Mouse (Mus musculus): ENCODE results near the gene Mpdu1. TPM values are rescaled to one million over a fixed set of nuclear protein-coding genes. Genes with fewer than 3 reads are reported as not detected.

Mpdu1 gene
- total and polyA plus RNA-seq, 3 experiments, result 110 to 210 (median 210) TPM

DNA sequence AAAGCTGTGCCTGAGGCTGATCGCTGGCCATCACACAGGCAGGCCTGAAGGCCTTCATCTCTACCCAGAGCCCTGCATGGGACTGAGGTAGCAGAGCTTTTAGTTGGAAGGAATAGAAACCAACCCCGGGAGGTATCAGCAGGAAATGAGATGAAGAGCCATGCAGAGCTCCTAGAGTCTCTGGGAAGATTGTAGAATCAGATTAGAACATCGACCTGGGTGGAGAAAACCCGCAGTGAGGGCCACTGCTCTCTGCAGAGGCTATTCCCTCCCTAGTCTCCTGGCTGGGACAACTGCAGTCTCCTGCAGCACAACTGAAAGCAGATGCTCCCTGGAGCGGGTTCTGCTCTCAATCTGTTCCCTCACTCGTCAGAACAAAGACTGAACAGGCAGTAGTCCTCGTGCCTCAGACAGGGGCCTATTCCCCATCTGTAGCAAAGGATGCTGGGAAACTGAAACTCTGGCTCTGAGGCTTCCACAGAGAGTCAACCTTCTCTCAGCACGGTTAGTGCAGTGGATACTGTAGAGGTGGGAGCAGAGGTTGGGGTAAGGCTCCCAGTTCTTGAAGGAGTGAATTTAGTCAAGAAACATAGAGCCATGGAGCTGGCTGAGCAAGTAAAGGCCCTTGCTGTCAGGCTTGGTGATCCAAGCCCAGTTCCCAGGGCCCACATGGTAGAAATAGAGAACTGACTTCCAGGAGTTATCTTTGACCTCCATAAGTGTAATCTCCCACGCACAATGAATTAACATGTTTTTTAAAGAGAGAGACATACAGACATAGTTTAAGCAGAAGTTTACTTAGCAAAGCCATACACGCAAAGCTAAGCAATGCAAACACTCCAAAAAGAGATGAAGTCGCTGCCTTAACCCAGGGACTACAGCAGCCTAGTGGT lies 47.4 kb upstream of the Mpdu1 start:
- no peak overlapping the region for H3K27ac ChIP-seq (ENCODE audit: insufficient read depth, low read depth)
- H3K9me3 ChIP-seq (replicated peaks; ENCODE audit: low read length), result no peaks in the 10 kb centered on the region
- no peak for DNase-seq (ENCODE audit: extremely low read depth)
- peaks cover 0 to 12% of the 10 kb centered on the region in 2 experiments; a peak in 1 of 4 replicates for H3K4me1 ChIP-seq (ENCODE audit: control insufficient read depth in 1 of 2, insufficient read depth in 2 of 2)
- TF ChIP-seq ZC3H11A (IDR thresholded peaks at IDR 0.05; ENCODE audit: low read depth, low read length) (no peak), ZNF384 (IDR thresholded peaks at IDR 0.05; ENCODE audit: low read depth, low read length) (no peak), SIN3A (IDR thresholded peaks at IDR 0.05; ENCODE audit: low read length) (no peak), GABPA (IDR thresholded peaks at IDR 0.05; ENCODE audit: insufficient replicate concordance, low read depth, low read length) (no peak), SMC3 (IDR thresholded peaks at IDR 0.05; ENCODE audit: low read depth, low read length) (no peak), ZMIZ1 (IDR thresholded peaks at IDR 0.05; ENCODE audit: low read depth, low read length) (no peak)
- H3K9ac ChIP-seq (ENCODE audit: insufficient read depth, low read depth), result no peak overlapping the region
- no peak overlapping the region for H3K4me2 ChIP-seq (ENCODE audit: insufficient read depth, low read depth, poor library complexity, severe bottlenecking)
- H3K36me3 ChIP-seq (replicated peaks in 1 of 2; ENCODE audit: control insufficient read depth in 1 of 2, insufficient read depth in 1 of 2, low read length in 1 of 2), result no peaks in the 10 kb centered on the region
- H3K4me3 ChIP-seq (replicated peaks in 1 of 3; ENCODE audit: low read depth in 2 of 3, low read length in 2 of 3, poor library complexity in 1 of 3), result no peak overlapping the region
- dilution Hi-C loops (cut with MboI; ENCODE audit: extremely low pct_ligation_motif_present, extremely low pct_unique_long_range_greater_than_20kb, low sequenced_read_pairs) (no loop called here), in situ Hi-C loops (cut with MboI; ENCODE audit: low pct_ligation_motif_present, low pct_unique_long_range_greater_than_20kb, low sequenced_read_pairs) (no loop called here)
- H3K79me2 ChIP-seq (replicated peaks; ENCODE audit: control insufficient read depth, extremely low read depth, insufficient read depth, poor library complexity, severe bottlenecking), result no peaks in the 10 kb centered on the region
- H3K27me3 ChIP-seq (replicated peaks), result no peaks in the 10 kb centered on the region

DNA sequence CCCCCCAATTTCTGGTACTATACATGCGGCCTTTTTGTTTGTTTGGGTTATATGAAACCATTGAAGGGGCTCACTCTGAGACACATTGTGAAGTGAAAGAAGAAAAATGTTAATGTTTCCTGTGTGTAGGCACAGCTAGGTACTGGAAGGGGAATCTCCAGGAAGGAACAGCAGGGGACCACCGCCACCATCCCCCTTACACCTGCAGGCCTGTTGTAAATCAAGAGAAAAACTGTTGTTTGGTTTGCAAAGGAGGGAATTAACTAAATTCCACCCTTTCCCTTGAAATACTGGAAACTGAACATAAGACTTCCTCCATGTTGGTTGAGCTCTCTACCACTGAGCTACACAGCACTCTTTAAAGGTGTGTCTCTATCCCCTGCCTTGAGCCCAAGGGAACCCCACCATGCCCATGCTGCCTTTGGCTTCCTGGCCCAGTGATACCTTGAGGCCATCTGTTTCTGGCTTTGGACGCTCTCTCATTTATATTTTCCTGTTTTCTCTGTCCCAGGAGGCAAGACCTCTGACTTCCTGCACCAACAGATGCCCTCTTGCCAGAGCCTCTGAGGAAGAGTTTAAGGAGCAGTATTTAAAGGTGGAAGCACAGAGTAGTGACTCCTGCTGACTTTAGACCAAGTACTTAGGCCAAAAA lies 46.3 kb upstream of the Mpdu1 start:
- no peak overlapping the region for H3K27ac ChIP-seq (ENCODE audit: insufficient read depth, low read depth)
- in situ Hi-C loops (cut with MboI; ENCODE audit: low pct_ligation_motif_present, low pct_unique_long_range_greater_than_20kb, low sequenced_read_pairs), result no loop called here
- no peak overlapping the region for H3K4me2 ChIP-seq (ENCODE audit: insufficient read depth, low read depth, poor library complexity, severe bottlenecking)
- dilution Hi-C loops (cut with MboI; ENCODE audit: extremely low pct_ligation_motif_present, extremely low pct_unique_long_range_greater_than_20kb, low sequenced_read_pairs), result no loop called here
- TF ChIP-seq ZC3H11A (IDR thresholded peaks at IDR 0.05; ENCODE audit: low read depth, low read length) (no peak), BHLHE40 (IDR thresholded peaks at IDR 0.05; ENCODE audit: low read depth, low read length) (no peak), ETS1 (conservative IDR thresholded peaks at IDR 0.05; ENCODE audit: low read depth, low read length) (no peak), EP300 (IDR thresholded peaks at IDR 0.05; ENCODE audit: low read length) (no peak), RCOR1 (conservative IDR thresholded peaks at IDR 0.05; ENCODE audit: low read depth, low read length) (no peak), NELFE (IDR thresholded peaks at IDR 0.05; ENCODE audit: low read depth, low read length) (no peak), MAFK (IDR thresholded peaks at IDR 0.05; ENCODE audit: insufficient replicate concordance, low read length) (no peak), UBTF (IDR thresholded peaks at IDR 0.05; ENCODE audit: low read depth, low read length) (no peak), ZKSCAN1 (IDR thresholded peaks at IDR 0.05; ENCODE audit: borderline replicate concordance, low read depth, low read length) (no peak), POLR2A (IDR thresholded peaks at IDR 0.05; ENCODE audit: low read depth, low read length) (no peak), SIN3A (IDR thresholded peaks at IDR 0.05; ENCODE audit: low read length) (no peak), MAX (IDR thresholded peaks at IDR 0.05; ENCODE audit: low read length) (no peak), ZNF384 (IDR thresholded peaks at IDR 0.05; ENCODE audit: low read depth, low read length) (no peak)
- no peak overlapping the region for H3K4me3 ChIP-seq (replicated peaks in 1 of 3; ENCODE audit: low read depth in 2 of 3, low read length in 2 of 3, poor library complexity in 1 of 3)
- H3K79me2 ChIP-seq (replicated peaks; ENCODE audit: control insufficient read depth, extremely low read depth, insufficient read depth, poor library complexity, severe bottlenecking), result no peaks in the 10 kb centered on the region
- no peak overlapping the region for H3K9ac ChIP-seq (ENCODE audit: insufficient read depth, low read depth)
- H3K9me3 ChIP-seq (replicated peaks; ENCODE audit: low read length), result no peaks in the 10 kb centered on the region
- H3K27me3 ChIP-seq (replicated peaks), result peaks cover 1% of the 10 kb centered on the region
- peaks cover 0 to 12% of the 10 kb centered on the region in 2 experiments; a peak in 1 of 4 replicates for H3K4me1 ChIP-seq (ENCODE audit: control insufficient read depth in 1 of 2, insufficient read depth in 2 of 2)
- DNase-seq (ENCODE audit: extremely low read depth), result no peak
- no peaks in the 10 kb centered on the region for H3K36me3 ChIP-seq (replicated peaks in 1 of 2; ENCODE audit: control insufficient read depth in 1 of 2, insufficient read depth in 1 of 2, low read length in 1 of 2)

Data from CH12.LX (cell line).